Mouse (Mus musculus) liver, adult 2 months (tissue): ENCODE measurements around the gene Sp1. TPM values are rescaled to one million over a fixed set of nuclear protein-coding genes. Genes with fewer than 3 reads are reported as not detected.

Source experiments
- DNase-seq: peaks from one replicate; pipeline ENCODE4 v3.0.0-alpha.2; 2011; ENCODE audit warnings: low read depth, low spot score; ENCODE audit errors: extremely low read depth
- H3K27ac ChIP-seq: fragments of 200-500 bp; replicated peaks from 2 replicates; pipeline ENCODE4 v1.5.1; 2012; ENCODE audit warnings: low read depth, mild to moderate bottlenecking, control low read depth, inconsistent platforms, low read length; ENCODE audit not compliant: insufficient read depth
- H3K27me3 ChIP-seq: fragments of 200-500 bp; 2 replicates; pipeline ENCODE4 v1.6.1; 2012; ENCODE audit warnings: mild to moderate bottlenecking, moderate library complexity, low read length, inconsistent platforms; ENCODE audit not compliant: control insufficient read depth, insufficient read depth
- H3K36me3 ChIP-seq: fragments of 200-500 bp; 2 replicates; pipeline ENCODE4 v1.6.1; 2012; ENCODE audit warnings: low read length, inconsistent platforms; ENCODE audit not compliant: control insufficient read depth, insufficient read depth
- H3K4me1 ChIP-seq: fragments of 200-500 bp; 2 replicates; pipeline ENCODE4 v1.6.1; 2011; ENCODE audit warnings: low read length; ENCODE audit not compliant: control insufficient read depth, insufficient read depth
- H3K4me3 ChIP-seq: fragments of 200-500 bp; 2 replicates; pipeline ENCODE4 v1.5.1; 2011; ENCODE audit warnings: low read depth, mild to moderate bottlenecking, control low read depth, low read length, moderate library complexity; ENCODE audit not compliant: insufficient read depth
- H3K79me2 ChIP-seq: fragments of 200-500 bp; 2 replicates; pipeline ENCODE4 v1.6.1; 2012; ENCODE audit warnings: inconsistent platforms, mild to moderate bottlenecking, low read length, moderate library complexity; ENCODE audit not compliant: control insufficient read depth, insufficient read depth
- H3K9ac ChIP-seq: fragments of 200-500 bp; 2 replicates; pipeline ENCODE4 v1.6.1; 2012; ENCODE audit warnings: low read depth, mild to moderate bottlenecking, control low read depth, inconsistent platforms, low read length
- CTCF ChIP-seq: fragments of 200-500 bp; IDR thresholded peaks from 2 replicates; pipeline ENCODE4 v1.5.1; 2011; ENCODE audit warnings: low read depth, low read length, control low read depth
- POLR2A ChIP-seq: fragments of 200-500 bp; IDR thresholded peaks from 2 replicates; pipeline ENCODE4 v1.6.1; 2011; ENCODE audit warnings: low read length, control low read depth; ENCODE audit not compliant: insufficient read depth; ENCODE audit errors: extremely low read depth
- WGBS: fragments of 180-500 bp; shearing (Covaris S2); methylation state at CpG from one replicate; pipeline ENCODE4 v1.1.7; 2018; 5-methylcytosine and 5-hydroxymethylcytosine counted together
- polyA plus RNA-seq: library from polyadenylated mRNA; depleted of rRNA; stranded (reverse); fragments of >200 nt; gene quantifications from 2 replicates; pipeline ENCODE4 v1.2.3, GENCODE M21; 2012
- total RNA-seq: library from RNA; depleted of rRNA; stranded (reverse); fragments of >200 nt; gene quantifications from 2 replicates; pipeline ENCODE4 v1.2.3, GENCODE M21; 2014

Sp1 gene
- total and polyA plus RNA-seq, 2 experiments: 7.3 to 16.7 TPM

DNA sequence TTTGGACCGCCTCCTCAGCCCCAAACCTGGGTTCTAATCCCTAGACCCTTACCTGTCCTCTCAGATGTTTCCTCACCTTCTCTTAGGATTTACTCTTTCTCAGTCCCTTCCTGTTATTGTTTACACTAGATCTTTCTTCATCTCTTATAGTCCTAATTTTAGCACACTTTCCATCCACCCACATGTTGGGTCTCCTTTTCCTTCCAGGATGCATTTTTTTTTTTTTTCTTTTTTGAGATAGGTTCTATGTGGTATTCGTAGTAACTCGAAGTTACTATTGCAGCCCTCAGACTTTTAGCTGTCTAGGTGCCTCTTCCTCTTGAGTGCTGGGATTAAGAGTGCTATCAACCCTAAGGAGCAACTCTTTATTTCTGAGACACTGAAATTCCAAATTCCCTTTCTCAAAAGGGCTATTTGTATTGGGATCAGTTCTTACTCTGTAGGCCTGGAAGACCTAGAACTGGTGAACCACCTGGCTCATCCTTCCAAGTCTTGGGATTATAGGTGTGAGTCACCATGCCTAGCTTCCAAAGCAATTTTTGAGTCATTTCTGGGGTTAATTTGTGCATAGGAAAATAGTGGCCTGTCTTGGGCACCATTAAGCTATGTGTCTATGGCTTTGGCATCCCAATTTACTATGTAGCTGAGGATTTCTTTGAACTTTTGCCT, 1.1 kb downstream of the Sp1 start:
- peaks cover 28% of the 10 kb centered on the region for H3K79me2 ChIP-seq
- peak overlapping the region; percentile 69 for H3K4me3 ChIP-seq
- no peak for TF ChIP-seq POLR2A
- no peak for TF ChIP-seq CTCF
- peaks cover 23% of the 10 kb centered on the region for H3K36me3 ChIP-seq
- H3K4me1 ChIP-seq: peaks cover 16% of the 10 kb centered on the region
- no peak for DNase-seq
- no peak overlapping the region for H3K9ac ChIP-seq
- no peak overlapping the region for H3K27ac ChIP-seq
- H3K27me3 ChIP-seq: no peaks in the 10 kb centered on the region
- 5% methylated on average over 3 of the region's 3 CpGs for WGBS

- Histone ChIP-seq H3K79me2 (peaks cover 28% of the 10 kb centered on the region), H3K27me3 (no peaks in the 10 kb centered on the region), H3K4me1 (peaks cover 16% of the 10 kb centered on the region), H3K27ac (no peak overlapping the region), H3K36me3 (peaks cover 23% of the 10 kb centered on the region), H3K4me3 (no peak overlapping the region), H3K9ac (no peak overlapping the region)
- no peak for DNase-seq
- WGBS: 92% methylated on average over 10 of the region's 10 CpGs
- TF ChIP-seq CTCF: no peak
- TF ChIP-seq POLR2A: no peak
Observed at GRCm38 (mm10) chr15:102407681-102408557, 2.0 kb downstream of the Sp1 start.

- WGBS: 75% methylated on average over 2 of the region's 2 CpGs
- Histone ChIP-seq H3K36me3 (peaks cover 25% of the 10 kb centered on the region), H3K27ac (no peak overlapping the region), H3K4me1 (peaks cover 19% of the 10 kb centered on the region), H3K27me3 (no peaks in the 10 kb centered on the region), H3K79me2 (peaks cover 30% of the 10 kb centered on the region), H3K4me3 (no peak overlapping the region), H3K9ac (no peak overlapping the region)
- no peak for DNase-seq
- TF ChIP-seq CTCF (no peak), POLR2A (no peak)
Observed at GRCm38 (mm10) chr15:102408558-102409130, 2.7 kb downstream of the Sp1 start.

DNA sequence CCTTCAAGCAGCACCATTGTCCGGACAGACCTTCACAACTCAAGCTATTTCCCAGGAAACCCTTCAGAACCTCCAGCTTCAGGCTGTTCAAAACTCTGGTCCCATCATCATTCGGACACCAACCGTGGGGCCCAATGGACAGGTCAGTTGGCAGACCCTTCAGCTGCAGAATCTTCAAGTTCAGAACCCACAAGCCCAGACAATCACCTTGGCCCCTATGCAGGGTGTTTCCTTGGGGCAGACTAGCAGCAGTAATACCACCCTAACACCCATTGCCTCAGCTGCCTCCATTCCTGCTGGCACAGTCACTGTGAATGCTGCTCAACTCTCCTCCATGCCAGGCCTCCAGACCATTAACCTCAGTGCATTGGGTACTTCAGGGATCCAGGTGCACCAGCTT, 3.3 kb downstream of the Sp1 start:
- no peak overlapping the region for H3K27ac ChIP-seq
- H3K79me2 ChIP-seq: peaks cover 30% of the 10 kb centered on the region
- TF ChIP-seq POLR2A (no peak), CTCF (no peak)
- 90% methylated on average over 3 of the region's 3 CpGs for WGBS
- no peak overlapping the region for H3K9ac ChIP-seq
- DNase-seq: no peak
- peaks cover 28% of the 10 kb centered on the region for H3K36me3 ChIP-seq
- H3K4me3 ChIP-seq: no peak overlapping the region
- H3K27me3 ChIP-seq: no peaks in the 10 kb centered on the region
- peaks cover 19% of the 10 kb centered on the region for H3K4me1 ChIP-seq

GRCm38 (mm10) chr15:102411077-102411476, 5.1 kb downstream of the Sp1 start:
- H3K36me3 ChIP-seq: peaks cover 29% of the 10 kb centered on the region
- no peak for TF ChIP-seq POLR2A
- no peak for TF ChIP-seq CTCF
- 74% methylated on average over 1 of the region's 1 CpGs for WGBS
- H3K4me3 ChIP-seq: no peak overlapping the region
- DNase-seq: no peak
- H3K27me3 ChIP-seq: no peaks in the 10 kb centered on the region
- H3K79me2 ChIP-seq: peaks cover 30% of the 10 kb centered on the region
- peaks cover 16% of the 10 kb centered on the region for H3K4me1 ChIP-seq
- no peak overlapping the region for H3K9ac ChIP-seq
- H3K27ac ChIP-seq: no peak overlapping the region

DNA sequence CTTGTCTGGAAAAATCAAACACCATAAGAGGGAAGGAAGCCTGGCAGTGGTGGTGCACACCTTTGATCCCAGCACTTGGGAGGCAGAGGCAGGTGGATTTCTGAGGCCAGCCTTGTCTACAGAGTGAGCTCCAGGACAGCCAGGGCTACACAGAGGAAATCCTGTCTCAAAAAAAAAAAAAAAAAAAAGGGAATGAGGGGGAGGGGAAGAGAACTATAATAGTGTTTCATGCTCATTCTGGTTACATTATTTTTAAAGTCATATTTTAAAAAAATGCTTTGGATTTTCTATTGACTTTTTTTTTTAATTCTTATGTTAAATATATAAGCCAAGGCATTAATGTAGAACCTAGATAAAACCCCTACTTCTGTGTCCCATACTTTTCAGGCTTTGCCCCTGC, 7.7 kb downstream of the Sp1 start:
- no peak overlapping the region for H3K4me3 ChIP-seq
- peaks cover 22% of the 10 kb centered on the region for H3K36me3 ChIP-seq
- peaks cover 16% of the 10 kb centered on the region for H3K4me1 ChIP-seq
- DNase-seq: no peak
- TF ChIP-seq POLR2A (no peak), CTCF (no peak)
- no peak overlapping the region; the same call in 1 of the 2 replicates for H3K27ac ChIP-seq
- no peak overlapping the region for H3K9ac ChIP-seq
- H3K27me3 ChIP-seq: no peaks in the 10 kb centered on the region
- H3K79me2 ChIP-seq: peaks cover 20% of the 10 kb centered on the region
